Mouse (Mus musculus): Measurements from ENCODE around the gene Smco3. TPM values are rescaled to one million over a fixed set of nuclear protein-coding genes. Genes with fewer than 3 reads are reported as not detected.

The Smco3 gene
- polyA plus RNA-seq, 1 experiment = 0.05 TPM

- Histone ChIP-seq H3K4me1 (ENCODE audit: control insufficient read depth, insufficient read depth, low read length) (no peaks in the 10 kb centered on the region; the same call in 1 of the 2 replicates), H3K4me3 (replicated peaks; ENCODE audit: extremely low read depth, low read depth, low read length) (no peak overlapping the region)
- no peak for DNase-seq
- TF ChIP-seq CTCF (IDR thresholded peaks at IDR 0.05; ENCODE audit: insufficient read depth, low read length) (no peak), POLR2A (IDR thresholded peaks at IDR 0.05; ENCODE audit: borderline replicate concordance, extremely low read depth, low read depth, low read length) (no peak)
- WGBS = 50% methylated on average over 6 of the region's 6 CpGs
Observed at GRCm38 (mm10) chr6:136850267-136850666, 15.0 kb upstream of the Smco3 start.

GRCm38 (mm10) chr6:136848971-136849370 is 13.7 kb upstream of the Smco3 start:
- TF ChIP-seq CTCF (IDR thresholded peaks at IDR 0.05; ENCODE audit: insufficient read depth, low read length) = no peak
- TF ChIP-seq POLR2A (IDR thresholded peaks at IDR 0.05; ENCODE audit: borderline replicate concordance, extremely low read depth, low read depth, low read length) = no peak
- no peak for DNase-seq
- WGBS = 85% methylated on average over 5 of the region's 5 CpGs
- no peaks in the 10 kb centered on the region; the same call in 1 of the 2 replicates for H3K4me1 ChIP-seq (ENCODE audit: control insufficient read depth, insufficient read depth, low read length)
- no peak overlapping the region for H3K4me3 ChIP-seq (replicated peaks; ENCODE audit: extremely low read depth, low read depth, low read length)

GRCm38 (mm10) chr6:136848399-136848798 is 13.1 kb upstream of the Smco3 start:
- no peak overlapping the region for H3K4me3 ChIP-seq (replicated peaks; ENCODE audit: extremely low read depth, low read depth, low read length)
- TF ChIP-seq POLR2A (IDR thresholded peaks at IDR 0.05; ENCODE audit: borderline replicate concordance, extremely low read depth, low read depth, low read length) = no peak
- no peak for TF ChIP-seq CTCF (IDR thresholded peaks at IDR 0.05; ENCODE audit: insufficient read depth, low read length)
- no peaks in the 10 kb centered on the region; the same call in 1 of the 2 replicates for H3K4me1 ChIP-seq (ENCODE audit: control insufficient read depth, insufficient read depth, low read length)
- DNase-seq = no peak
- WGBS = 85% methylated on average over 8 of the region's 8 CpGs

GRCm38 (mm10) chr6:136847790-136848189 is 12.5 kb upstream of the Smco3 start:
- H3K4me3 ChIP-seq (replicated peaks; ENCODE audit: extremely low read depth, low read depth, low read length) = no peak overlapping the region
- H3K4me1 ChIP-seq (ENCODE audit: control insufficient read depth, insufficient read depth, low read length) = no peaks in the 10 kb centered on the region; the same call in 1 of the 2 replicates
- DNase-seq = peak; percentile 50
- TF ChIP-seq CTCF (IDR thresholded peaks at IDR 0.05; ENCODE audit: insufficient read depth, low read length) (peak; percentile 68), POLR2A (IDR thresholded peaks at IDR 0.05; ENCODE audit: borderline replicate concordance, extremely low read depth, low read depth, low read length) (no peak)
- WGBS = 7% methylated on average over 2 of the region's 2 CpGs

- no peak for DNase-seq
- TF ChIP-seq CTCF (IDR thresholded peaks at IDR 0.05; ENCODE audit: insufficient read depth, low read length) (no peak), POLR2A (IDR thresholded peaks at IDR 0.05; ENCODE audit: borderline replicate concordance, extremely low read depth, low read depth, low read length) (no peak)
- WGBS = 91% methylated on average over 3 of the region's 3 CpGs
- Histone ChIP-seq H3K4me1 (ENCODE audit: control insufficient read depth, insufficient read depth, low read length) (no peaks in the 10 kb centered on the region; the same call in 1 of the 2 replicates), H3K4me3 (replicated peaks; ENCODE audit: extremely low read depth, low read depth, low read length) (no peak overlapping the region)
Observed at GRCm38 (mm10) chr6:136847267-136847666, 12.0 kb upstream of the Smco3 start.

- no peaks in the 10 kb centered on the region; the same call in 1 of the 2 replicates for H3K4me1 ChIP-seq (ENCODE audit: control insufficient read depth, insufficient read depth, low read length)
- TF ChIP-seq POLR2A (IDR thresholded peaks at IDR 0.05; ENCODE audit: borderline replicate concordance, extremely low read depth, low read depth, low read length) = no peak
- TF ChIP-seq CTCF (IDR thresholded peaks at IDR 0.05; ENCODE audit: insufficient read depth, low read length) = no peak
- H3K4me3 ChIP-seq (replicated peaks; ENCODE audit: extremely low read depth, low read depth, low read length) = no peak overlapping the region
- DNase-seq = no peak
- 68% methylated on average over 5 of the region's 5 CpGs for WGBS
Observed at GRCm38 (mm10) chr6:136845706-136846480, 10.6 kb upstream of the Smco3 start.

- DNase-seq = no peak
- 59% methylated on average over 2 of the region's 2 CpGs for WGBS
- TF ChIP-seq POLR2A (IDR thresholded peaks at IDR 0.05; ENCODE audit: borderline replicate concordance, extremely low read depth, low read depth, low read length) (no peak), CTCF (IDR thresholded peaks at IDR 0.05; ENCODE audit: insufficient read depth, low read length) (no peak)
- Histone ChIP-seq H3K4me1 (ENCODE audit: control insufficient read depth, insufficient read depth, low read length) (no peaks in the 10 kb centered on the region), H3K4me3 (replicated peaks; ENCODE audit: extremely low read depth, low read depth, low read length) (no peak overlapping the region)
Observed at GRCm38 (mm10) chr6:136844903-136845302, 9.7 kb upstream of the Smco3 start.

GRCm38 (mm10) chr6:136837323-136837722 is 2.1 kb upstream of the Smco3 start:
- H3K4me3 ChIP-seq (replicated peaks; ENCODE audit: extremely low read depth, low read depth, low read length) = no peak overlapping the region
- WGBS = 80% methylated on average over 3 of the region's 3 CpGs
- H3K4me1 ChIP-seq (ENCODE audit: control insufficient read depth, insufficient read depth, low read length) = no peaks in the 10 kb centered on the region
- TF ChIP-seq POLR2A (IDR thresholded peaks at IDR 0.05; ENCODE audit: borderline replicate concordance, extremely low read depth, low read depth, low read length) (no peak), CTCF (IDR thresholded peaks at IDR 0.05; ENCODE audit: insufficient read depth, low read length) (no peak)
- DNase-seq = no peak

- WGBS = 45% methylated on average over 5 of the region's 5 CpGs
- TF ChIP-seq POLR2A (IDR thresholded peaks at IDR 0.05; ENCODE audit: borderline replicate concordance, extremely low read depth, low read depth, low read length) (no peak), CTCF (IDR thresholded peaks at IDR 0.05; ENCODE audit: insufficient read depth, low read length) (no peak)
Observed at GRCm38 (mm10) chr6:136831712-136832111, 3.5 kb downstream of the Smco3 start.

GRCm38 (mm10) chr6:136828681-136829080 is 6.6 kb downstream of the Smco3 start:
- Histone ChIP-seq H3K4me1 (ENCODE audit: control insufficient read depth, insufficient read depth, low read length) (peaks cover 3% of the 10 kb centered on the region), H3K4me3 (replicated peaks; ENCODE audit: extremely low read depth, low read depth, low read length) (peak overlapping the region; percentile 45)
- WGBS = 34% methylated on average over 4 of the region's 4 CpGs
- DNase-seq = no peak
- TF ChIP-seq POLR2A (IDR thresholded peaks at IDR 0.05; ENCODE audit: borderline replicate concordance, extremely low read depth, low read depth, low read length) (no peak), CTCF (IDR thresholded peaks at IDR 0.05; ENCODE audit: insufficient read depth, low read length) (no peak)

More at GRCm38 (mm10) chr6:136831712-136832111, 3.5 kb downstream of the Smco3 start:
- Histone ChIP-seq H3K4me1 (ENCODE audit: control insufficient read depth, insufficient read depth, low read length) (peaks cover 3% of the 10 kb centered on the region), H3K4me3 (replicated peaks; ENCODE audit: extremely low read depth, low read depth, low read length) (no peak overlapping the region)
- DNase-seq = no peak

Data from lung, adult 2 months (tissue).